Comparison of ENCODE assay signal across 8 mouse cellular contexts in the genomic region with DNA sequence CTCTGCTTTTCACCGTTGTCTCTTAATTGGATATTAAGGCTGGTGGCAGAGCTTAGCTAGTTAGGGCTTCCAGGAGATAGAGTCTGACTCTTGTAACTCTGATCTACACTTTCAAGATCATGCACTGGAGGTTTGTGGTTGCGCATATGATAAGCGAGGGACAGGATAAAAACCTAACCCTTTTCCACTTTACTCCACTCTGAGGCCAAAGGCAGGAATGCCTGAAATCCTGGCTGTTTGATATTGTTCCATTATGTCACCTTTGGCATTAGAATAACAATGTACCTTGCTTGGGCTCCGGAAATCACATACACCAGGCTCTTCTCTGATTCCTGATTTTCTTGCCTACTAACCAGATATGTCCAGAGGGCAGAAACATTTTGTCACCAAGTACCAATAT. TPM values are rescaled to one million over a fixed set of nuclear protein-coding genes. Genes with fewer than 3 reads are reported as not detected.
A peak's percentile ranks its signal among the peaks of the same experiment; 100 is the strongest.
DNase-seq lines count a peak whose midpoint lies in the region; ATAC-seq lines count a peak whose summit lies in the region.

No protein-coding gene starts in this region.

- no peaks in the 10 kb centered on the region for H3K27me3 ChIP-seq in kidney, embryonic 15.5 days
- H3K27me3 ChIP-seq in embryonic facial prominence, embryonic 12.5 days = no peaks in the 10 kb centered on the region
- no peaks in the 10 kb centered on the region for H3K27me3 ChIP-seq in hindbrain, embryonic 13.5 days
- H3K27me3 ChIP-seq in midbrain, embryonic 14.5 days (ENCODE audit: control insufficient read depth, insufficient read depth, low read length) = no peaks in the 10 kb centered on the region

- H3K27ac ChIP-seq in kidney, embryonic 15.5 days = no peak overlapping the region
- H3K27ac ChIP-seq in embryonic facial prominence, embryonic 12.5 days = no peak overlapping the region
- H3K27ac ChIP-seq in hindbrain, embryonic 13.5 days = peak overlapping the region; percentile 99
- peak overlapping the region; percentile 100 for H3K27ac ChIP-seq in midbrain, embryonic 14.5 days (replicated peaks; ENCODE audit: low read depth, low read length)

- peak overlapping the region; percentile 68; the same call in 1 of the 2 replicates for H3K4me3 ChIP-seq in kidney, embryonic 15.5 days (replicated peaks)
- peak overlapping the region; percentile 60 for H3K4me3 ChIP-seq in embryonic facial prominence, embryonic 12.5 days
- H3K4me3 ChIP-seq in hindbrain, embryonic 13.5 days = peak overlapping the region; percentile 73
- peak overlapping the region; percentile 78 for H3K4me3 ChIP-seq in midbrain, embryonic 14.5 days (replicated peaks; ENCODE audit: low read depth, low read length)

- peak overlapping the region; percentile 70 for H3K4me2 ChIP-seq in kidney, embryonic 15.5 days
- peak overlapping the region; percentile 76 for H3K4me2 ChIP-seq in embryonic facial prominence, embryonic 12.5 days (replicated peaks)
- peak overlapping the region; percentile 73 for H3K4me2 ChIP-seq in hindbrain, embryonic 13.5 days
- peak overlapping the region; percentile 68 for H3K4me2 ChIP-seq in midbrain, embryonic 14.5 days (ENCODE audit: low read length)

- no peak for DNase-seq in kidney, adult 8-10 months
- DNase-seq in midbrain, embryonic 14.5 days = peak; percentile 59
- no peak for DNase-seq in gastrocnemius, postnatal 36 days
- DNase-seq in spleen, postnatal 10 days (ENCODE audit: low spot score in 2 of 2) = no peak
- DNase-seq in thymus, postnatal 0 days (ENCODE audit: low spot score) = no peak

- H3K9me3 ChIP-seq in kidney, embryonic 15.5 days (replicated peaks) = no peaks in the 10 kb centered on the region
- no peaks in the 10 kb centered on the region for H3K9me3 ChIP-seq in embryonic facial prominence, embryonic 12.5 days
- H3K9me3 ChIP-seq in hindbrain, embryonic 13.5 days = no peaks in the 10 kb centered on the region
- no peaks in the 10 kb centered on the region for H3K9me3 ChIP-seq in midbrain, embryonic 14.5 days (ENCODE audit: control insufficient read depth, low read length)

- no peaks in the 10 kb centered on the region for H3K36me3 ChIP-seq in kidney, embryonic 15.5 days
- no peaks in the 10 kb centered on the region for H3K36me3 ChIP-seq in embryonic facial prominence, embryonic 12.5 days
- H3K36me3 ChIP-seq in hindbrain, embryonic 13.5 days = no peaks in the 10 kb centered on the region
- H3K36me3 ChIP-seq in midbrain, embryonic 14.5 days (ENCODE audit: control insufficient read depth, insufficient read depth, low read length) = no peaks in the 10 kb centered on the region

- WGBS in kidney, embryonic 15.5 days = 70% methylated on average over 4 of the region's 4 CpGs
- 59% methylated on average over 4 of the region's 4 CpGs for WGBS in embryonic facial prominence, embryonic 12.5 days
- 50% methylated on average over 4 of the region's 4 CpGs for WGBS in hindbrain, embryonic 13.5 days
- WGBS in midbrain, embryonic 14.5 days = 36% methylated on average over 4 of the region's 4 CpGs

- intact Hi-C loops in gastrocnemius, postnatal 36 days (cut with DNase I) = no loop called here

- ATAC-seq in kidney, embryonic 15.5 days (replicated peaks; ENCODE audit: low FRiP score) = no peak
- no peak for ATAC-seq in embryonic facial prominence, embryonic 12.5 days (ENCODE audit: insufficient number of reproducible peaks, insufficient read depth, low FRiP score, low TSS enrichment)
- ATAC-seq in hindbrain, embryonic 13.5 days (ENCODE audit: low FRiP score) = no peak
- no peak for ATAC-seq in midbrain, embryonic 14.5 days (ENCODE audit: low FRiP score, low TSS enrichment)

- peaks cover 12% of the 10 kb centered on the region for H3K4me1 ChIP-seq in kidney, embryonic 15.5 days
- H3K4me1 ChIP-seq in embryonic facial prominence, embryonic 12.5 days = 0 out of 2 replicates have a peak, but pooled peaks cover 5% of the 10 kb centered on the region
- peaks cover 26% of the 10 kb centered on the region for H3K4me1 ChIP-seq in hindbrain, embryonic 13.5 days (replicated peaks)
- peaks cover 21% of the 10 kb centered on the region for H3K4me1 ChIP-seq in midbrain, embryonic 14.5 days (ENCODE audit: control insufficient read depth, insufficient read depth, low read length)

- H3K9ac ChIP-seq in kidney, embryonic 15.5 days = no peak overlapping the region
- H3K9ac ChIP-seq in embryonic facial prominence, embryonic 12.5 days = no peak overlapping the region
- peak overlapping the region; percentile 67 for H3K9ac ChIP-seq in hindbrain, embryonic 13.5 days
- H3K9ac ChIP-seq in midbrain, embryonic 14.5 days (replicated peaks; ENCODE audit: low read length) = peak overlapping the region; percentile 98

RNA-seq across cellular contexts. Expression of a gene that starts 0.7 kb away (rescaled TPM):
- polyA plus RNA-seq in kidney, embryonic 15.5 days (2015; fragmentation: Nextera tagmentation; extraction: Ambion mirVana) = 33.6 and 34.6 TPM in 2 replicates
- polyA plus RNA-seq in embryonic facial prominence, embryonic 12.5 days (2016; fragmentation: Nextera tagmentation; extraction: Ambion mirVana) = 37.7 and 39.7 TPM in 2 replicates
- polyA plus RNA-seq in hindbrain, embryonic 13.5 days (2015; fragmentation: Nextera tagmentation; extraction: Ambion mirVana) = 81.5 and 86.8 TPM in 2 replicates
- polyA plus RNA-seq in midbrain, embryonic 14.5 days (2014; fragmentation: Nextera tagmentation; extraction: Ambion mirVana) = 84.2 and 102 TPM in 2 replicates
- total RNA-seq in gastrocnemius, postnatal 36 days (2021) = 1 to 10 TPM; 7.3 to 9.7 TPM
- polyA plus RNA-seq in thymus, postnatal 0 days (2015; fragmentation: Nextera tagmentation; extraction: Ambion mirVana) = 14.0 and 14.5 TPM in 2 replicates

RNA-seq across cellular contexts. Expression of a gene that starts 9.8 kb away (rescaled TPM):
- polyA plus RNA-seq in kidney, embryonic 15.5 days (2015; fragmentation: Nextera tagmentation; extraction: Ambion mirVana) = 23.1 and 23.4 TPM in 2 replicates
- polyA plus RNA-seq in embryonic facial prominence, embryonic 12.5 days (2016; fragmentation: Nextera tagmentation; extraction: Ambion mirVana) = 15.4 and 16.5 TPM in 2 replicates
- polyA plus RNA-seq in hindbrain, embryonic 13.5 days (2015; fragmentation: Nextera tagmentation; extraction: Ambion mirVana) = 16.0 and 16.3 TPM in 2 replicates
- polyA plus RNA-seq in midbrain, embryonic 14.5 days (2014; fragmentation: Nextera tagmentation; extraction: Ambion mirVana) = 15.2 and 17.3 TPM in 2 replicates
- total RNA-seq in gastrocnemius, postnatal 36 days (2021) = 10 to 100 TPM; 11.8 TPM
- 7.4 and 8.3 TPM in 2 replicates for polyA plus RNA-seq in thymus, postnatal 0 days (2015; fragmentation: Nextera tagmentation; extraction: Ambion mirVana)

Comparison
In these comparisons a context has a peak if more than half of its experiments do, and no peak if none do; other contexts are left out.
1. H3K27ac ChIP-seq: peak in hindbrain, embryonic 13.5 days (single experiment) and midbrain, embryonic 14.5 days (single experiment); none in kidney, embryonic 15.5 days (single experiment) and embryonic facial prominence, embryonic 12.5 days (single experiment).
2. H3K9ac ChIP-seq: peak in hindbrain, embryonic 13.5 days (single experiment) and midbrain, embryonic 14.5 days (single experiment); none in kidney, embryonic 15.5 days (single experiment) and embryonic facial prominence, embryonic 12.5 days (single experiment).
3. Peak in every context shown above with its lines, with median percentiles within 50 percentile points of each other: H3K4me2 ChIP-seq and H3K4me3 ChIP-seq.